Mouse (Mus musculus): ENCODE data around the gene Sh3glb1.

Gene Sh3glb1

GRCm38 (mm10) chr3:144669944-144670874, 49.9 kb downstream of the Sh3glb1 start:
- in situ Hi-C loops (cut with MseI, MboI) = no loop called here

GRCm38 (mm10) chr3:144669457-144669864, 50.7 kb downstream of the Sh3glb1 start:
- in situ Hi-C loops (cut with MseI, MboI) = no loop called here

- in situ Hi-C loops (cut with MseI, MboI) = no loop called here
These were observed 51.2 kb downstream of the Sh3glb1 start for GRCm38 (mm10) chr3:144668949-144669348.

GRCm38 (mm10) chr3:144668039-144668438, 52.1 kb downstream of the Sh3glb1 start:
- in situ Hi-C loops (cut with MseI, MboI) = no loop called here

GRCm38 (mm10) chr3:144664363-144665299, 55.5 kb downstream of the Sh3glb1 start:
- in situ Hi-C loops (cut with MseI, MboI) = no loop called here

- in situ Hi-C loops (cut with MseI, MboI) = no loop called here
These were observed 56.6 kb downstream of the Sh3glb1 start for GRCm38 (mm10) chr3:144663415-144664093.

GRCm38 (mm10) chr3:144662215-144662852, 57.8 kb downstream of the Sh3glb1 start:
- in situ Hi-C loops (cut with MseI, MboI) = no loop called here

- in situ Hi-C loops (cut with MseI, MboI) = no loop called here
These were observed 58.7 kb downstream of the Sh3glb1 start for GRCm38 (mm10) chr3:144661439-144661838.

GRCm38 (mm10) chr3:144644202-144644601, 75.9 kb downstream of the Sh3glb1 start:
- in situ Hi-C loops (cut with MseI, MboI) = no loop called here

- in situ Hi-C loops (cut with MseI, MboI) = no loop called here
These were observed 76.7 kb downstream of the Sh3glb1 start for GRCm38 (mm10) chr3:144643301-144643871.

- in situ Hi-C loops (cut with MseI, MboI) = no loop called here
These were observed 78.0 kb downstream of the Sh3glb1 start for GRCm38 (mm10) chr3:144642141-144642540.

- in situ Hi-C loops (cut with MseI, MboI) = no loop called here
These were observed 80.1 kb downstream of the Sh3glb1 start for GRCm38 (mm10) chr3:144640033-144640432.

GRCm38 (mm10) chr3:144639387-144639786, 80.7 kb downstream of the Sh3glb1 start:
- in situ Hi-C loops (cut with MseI, MboI) = no loop called here

- in situ Hi-C loops (cut with MseI, MboI) = no loop called here
These were observed 82.0 kb downstream of the Sh3glb1 start for GRCm38 (mm10) chr3:144638110-144638509.

- in situ Hi-C loops (cut with MseI, MboI) = no loop called here
These were observed 84.9 kb downstream of the Sh3glb1 start for GRCm38 (mm10) chr3:144635236-144635635.

Data from mouse trophoblast stem cell (cell line).